Mouse (Mus musculus): ENCODE measurements around the gene Aff1.
A peak's percentile ranks its signal among the peaks of the same experiment; 100 is the strongest.

The Aff1 gene

GRCm38 (mm10) chr5:103749465-103750285 lies 57.5 kb downstream of the Aff1 start:
- no peak for DNase-seq (ENCODE audit: low read depth)

- DNase-seq (ENCODE audit: low read depth) = peak; percentile 71
These were observed 60.7 kb downstream of the Aff1 start for GRCm38 (mm10) chr5:103752665-103753510.

- peak; percentile 91 for DNase-seq (ENCODE audit: low read depth)
These were observed 61.5 kb downstream of the Aff1 start for GRCm38 (mm10) chr5:103753511-103754329.

- peak; percentile 69 for DNase-seq (ENCODE audit: low read depth)
These were observed 62.4 kb downstream of the Aff1 start for GRCm38 (mm10) chr5:103754330-103755134.

- no peak for DNase-seq (ENCODE audit: low read depth)
These were observed 62.9 kb downstream of the Aff1 start for GRCm38 (mm10) chr5:103755135-103755487.

- peak; percentile 53 for DNase-seq (ENCODE audit: low read depth)
These were observed 64.1 kb downstream of the Aff1 start for GRCm38 (mm10) chr5:103756231-103756714.

GRCm38 (mm10) chr5:103758491-103758890 lies 66.3 kb downstream of the Aff1 start:
- DNase-seq (ENCODE audit: low read depth) = peak; percentile 75

- no peak for DNase-seq (ENCODE audit: low read depth)
These were observed 67.6 kb downstream of the Aff1 start for GRCm38 (mm10) chr5:103759489-103760424.

GRCm38 (mm10) chr5:103760425-103761131 lies 68.4 kb downstream of the Aff1 start:
- peak; percentile 52 for DNase-seq (ENCODE audit: low read depth)

- no peak for DNase-seq (ENCODE audit: low read depth)
These were observed 69.6 kb downstream of the Aff1 start for GRCm38 (mm10) chr5:103761754-103762153.

- DNase-seq (ENCODE audit: low read depth) = no peak
These were observed 70.7 kb downstream of the Aff1 start for GRCm38 (mm10) chr5:103762850-103763254.

- no peak for DNase-seq (ENCODE audit: low read depth)
These were observed 73.2 kb downstream of the Aff1 start for GRCm38 (mm10) chr5:103765356-103765755.

- DNase-seq (ENCODE audit: low read depth) = no peak
These were observed 73.7 kb downstream of the Aff1 start for GRCm38 (mm10) chr5:103765758-103766431.

GRCm38 (mm10) chr5:103766432-103766815 lies 74.2 kb downstream of the Aff1 start:
- no peak for DNase-seq (ENCODE audit: low read depth)

- no peak for DNase-seq (ENCODE audit: low read depth)
These were observed 76.8 kb downstream of the Aff1 start for GRCm38 (mm10) chr5:103768961-103769360.

GRCm38 (mm10) chr5:103769701-103770100 lies 77.5 kb downstream of the Aff1 start:
- DNase-seq (ENCODE audit: low read depth) = no peak

- no peak for DNase-seq (ENCODE audit: low read depth)
These were observed 78.5 kb downstream of the Aff1 start for GRCm38 (mm10) chr5:103770447-103771222.

GRCm38 (mm10) chr5:103771380-103771779 lies 79.2 kb downstream of the Aff1 start:
- DNase-seq (ENCODE audit: low read depth) = no peak

Measured in NIH3T3 (cell line).